Mouse (Mus musculus) gastrocnemius, postnatal 36 days (tissue): Measurements from ENCODE around the gene Dnajb12. TPM values are rescaled to one million over a fixed set of nuclear protein-coding genes. Genes with fewer than 3 reads are reported as not detected.
"Not testable (repeated sequence)": the region's sequence is repeated elsewhere in the genome, so short reads cannot be mapped to it uniquely, and the experiment has no call there.

ENCODE experiments used
- DNase-seq, 2 experiments: peaks; one replicate each; pipeline ENCODE4 v3.0.0; 2022
- intact Hi-C: fragments of 180-260 bp; cut with DNase I; formaldehyde crosslinking; loops from one replicate; pipeline ENCODE4 v1.15.1; 2025
- total RNA-seq, 2 experiments: library from RNA; stranded (reverse); gene quantifications; 2 replicates each; pipeline ENCODE4 v1.2.3; 2021

The Dnajb12 gene
- total RNA-seq, 2 experiments from 2014 or later: 54.7 to 61.2 TPM

DNA sequence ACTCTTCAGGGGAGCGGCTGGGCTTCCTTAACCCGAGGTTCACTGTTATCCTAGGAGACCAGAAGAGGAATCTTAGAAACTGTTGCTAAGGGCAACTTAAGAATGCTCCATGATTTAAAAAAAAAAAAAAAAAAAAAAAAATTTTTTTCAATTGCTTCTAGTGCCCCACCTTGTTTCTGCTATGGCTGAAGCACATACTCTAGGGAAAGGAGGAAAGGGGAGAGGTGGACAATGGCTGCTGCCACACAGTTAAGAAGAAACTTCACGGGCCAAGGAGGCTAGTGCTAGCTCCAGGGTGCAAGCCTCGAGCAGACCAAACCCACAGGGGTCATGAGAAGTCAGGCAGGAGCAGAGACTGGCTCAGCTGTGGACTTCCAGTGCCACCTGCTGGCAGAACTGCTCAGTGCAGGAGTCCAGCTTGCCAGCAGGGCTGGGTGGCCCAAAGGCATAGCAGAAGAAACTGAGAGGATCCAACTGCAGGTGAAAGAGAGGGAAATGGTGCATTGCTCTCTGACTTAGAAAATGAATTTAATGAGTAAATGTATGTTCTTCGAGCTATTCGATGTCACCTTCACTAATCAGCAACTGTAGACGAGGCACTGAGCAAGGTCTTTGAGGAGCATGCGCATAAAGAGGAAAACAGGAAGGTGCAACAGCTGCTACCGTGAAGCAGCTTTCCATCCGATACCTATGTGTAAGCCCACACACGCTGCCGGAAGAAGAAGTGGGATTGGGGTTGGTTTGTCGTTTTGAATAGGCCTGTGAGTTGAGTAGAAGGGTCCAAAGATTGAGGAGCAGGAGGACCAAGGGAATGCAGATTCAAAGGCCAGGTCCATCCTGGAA is 14.3 kb upstream of the Dnajb12 start:
- intact Hi-C loops: loop anchor here (5.0 to 10.0 kb wide), 5 partner anchors 50 to 573 kb away; partner anchors contain the start of genes Gm10322 and Mcu
- peak; percentile 80 to 85 for DNase-seq

DNA sequence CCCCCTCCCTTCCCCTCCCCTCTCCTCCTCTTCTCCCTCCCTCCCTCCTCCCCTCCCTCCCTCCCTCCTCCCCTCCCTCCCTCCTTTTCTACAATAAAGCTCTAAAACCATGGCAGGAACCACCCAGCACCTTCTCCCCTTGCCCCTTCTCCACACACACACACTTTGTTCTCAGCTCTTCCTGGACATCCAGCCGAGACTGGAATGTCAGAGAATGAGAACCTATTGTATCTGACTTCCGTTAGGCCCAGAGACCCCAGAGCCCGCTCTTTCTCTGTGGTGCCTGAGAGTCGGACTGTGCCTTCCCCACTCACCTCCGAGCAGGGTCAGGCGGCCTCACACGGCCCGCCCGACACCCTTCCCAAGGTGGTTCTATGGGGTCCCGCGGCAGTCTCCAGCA is 11.1 kb upstream of the Dnajb12 start:
- intact Hi-C loops: loop anchor here (5.0 to 10.0 kb wide), 3 partner anchors 53 to 576 kb away; no protein-coding TSS in a partner anchor
- DNase-seq: no peak

DNA sequence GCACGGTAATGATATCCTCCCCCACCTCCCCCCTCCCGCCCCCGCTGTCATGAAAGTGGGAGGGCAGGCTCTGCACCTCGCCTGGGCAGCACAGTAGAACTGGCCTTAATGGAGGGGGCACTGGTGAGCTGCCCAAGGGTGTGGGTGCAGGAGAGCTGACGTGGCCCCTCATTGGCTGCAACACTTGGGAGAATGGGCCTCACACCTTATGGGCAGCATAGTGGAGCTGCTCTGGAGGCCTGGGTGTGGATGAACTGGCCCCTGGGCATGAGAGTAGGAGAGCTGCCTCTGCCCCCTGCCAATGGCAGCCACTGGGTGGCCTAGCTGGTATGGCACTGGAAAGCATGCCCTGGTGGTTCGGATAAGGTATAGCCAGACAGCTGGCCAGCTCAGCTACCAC is 9.3 kb upstream of the Dnajb12 start:
- intact Hi-C loops: no loop called here
- DNase-seq: no peak

DNA sequence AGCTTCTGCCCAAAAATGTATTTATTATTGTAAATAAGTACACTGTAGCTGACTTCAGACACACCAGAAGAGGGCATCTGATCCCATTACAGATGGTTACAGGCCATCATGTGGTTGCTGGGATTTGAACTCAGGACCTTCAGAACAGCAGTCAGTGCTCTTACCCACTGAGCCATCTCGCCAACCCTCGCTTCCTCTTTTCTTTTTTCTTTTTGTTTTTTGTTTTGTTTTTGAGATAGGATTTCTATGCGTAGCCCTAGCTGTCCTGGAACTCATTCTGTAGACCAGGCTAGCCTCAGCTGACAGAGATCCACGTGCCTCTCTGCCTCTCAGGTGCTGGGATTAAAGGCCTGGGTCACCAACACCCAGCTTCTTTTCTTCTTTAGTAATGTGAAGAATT is 6.7 kb upstream of the Dnajb12 start:
- intact Hi-C loops, DNase-seq: not testable (repeated sequence)

DNA sequence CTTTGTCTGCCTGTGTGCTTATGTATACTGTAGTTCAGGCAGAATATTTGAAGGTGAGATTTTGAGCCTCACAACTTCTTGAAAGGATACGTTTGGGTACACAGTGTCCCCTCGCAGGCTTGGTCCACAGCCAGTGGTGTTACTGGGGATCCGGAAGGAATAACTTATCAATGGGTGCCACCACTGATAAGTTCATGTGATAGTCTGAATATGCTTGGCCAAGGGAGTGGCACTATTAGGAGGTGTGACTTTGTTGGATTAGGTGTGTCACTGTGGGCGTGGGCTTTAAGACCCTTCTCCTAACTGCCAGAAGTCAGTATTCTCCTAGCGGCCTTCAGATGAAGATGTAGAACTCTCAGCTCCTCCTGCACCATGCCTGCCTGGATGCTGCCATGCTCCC is 6.2 kb upstream of the Dnajb12 start:
- no peak for DNase-seq
- intact Hi-C loops: no loop called here

DNA sequence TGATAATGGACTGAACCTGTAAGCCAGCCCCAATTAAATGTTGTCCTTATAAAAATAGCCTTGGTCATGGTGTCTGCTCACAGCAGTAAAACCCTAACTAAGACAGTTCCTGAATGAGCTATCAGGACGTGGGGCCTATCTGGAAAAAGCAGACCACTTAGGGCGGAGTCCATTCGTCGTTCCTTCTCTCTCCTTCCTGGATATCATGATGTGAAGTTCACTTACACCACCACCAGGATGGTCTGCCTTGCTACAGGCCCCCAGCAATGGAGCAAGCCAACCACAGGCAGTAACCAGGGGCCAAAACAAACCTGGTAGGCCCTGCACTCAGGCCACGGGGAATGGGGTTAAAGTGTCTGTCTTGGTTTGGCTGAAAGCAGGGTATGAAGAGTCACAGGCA is 5.7 kb upstream of the Dnajb12 start:
- intact Hi-C loops: no loop called here
- DNase-seq: no peak

DNA sequence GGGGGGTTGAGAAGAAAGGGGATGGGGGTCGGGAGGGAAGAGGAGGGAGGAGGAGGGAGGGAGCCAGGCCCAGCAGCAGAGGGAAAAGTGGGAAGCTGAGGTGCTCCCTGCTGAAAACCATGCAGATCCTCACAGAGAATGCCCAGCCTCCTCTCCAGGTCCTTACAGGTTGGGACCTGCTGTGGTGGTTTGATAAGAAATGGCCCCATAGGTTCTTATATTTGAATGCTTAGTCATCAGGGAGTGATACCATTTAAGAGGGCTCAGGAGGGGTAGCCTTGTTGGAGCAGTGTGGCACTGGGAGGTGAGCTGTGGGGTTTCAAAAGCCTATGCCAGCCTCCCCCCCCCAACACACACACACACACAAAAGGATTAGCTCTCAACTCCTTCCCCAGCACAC is 4.0 kb upstream of the Dnajb12 start:
- intact Hi-C loops: no loop called here
- no peak for DNase-seq

DNA sequence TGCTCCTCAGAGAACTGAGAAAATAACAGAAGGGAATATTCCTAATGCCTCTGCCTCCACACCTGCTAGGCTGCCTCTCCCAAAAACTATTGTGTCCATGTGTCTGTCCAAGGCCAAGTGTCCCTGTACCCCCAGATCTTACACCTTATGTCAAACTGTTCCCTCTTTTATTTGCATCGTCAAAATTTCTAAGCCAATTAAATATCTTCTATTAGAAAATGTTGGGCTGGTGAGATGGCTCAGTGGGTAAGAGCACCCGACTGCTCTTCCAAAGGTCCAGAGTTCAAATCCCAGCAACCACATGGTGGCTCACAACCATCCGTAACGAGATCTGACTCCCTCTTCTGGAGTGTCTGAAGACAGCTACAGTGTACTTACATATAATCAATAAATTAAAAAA is 2.7 kb upstream of the Dnajb12 start:
- DNase-seq, intact Hi-C loops: not testable (repeated sequence)

DNA sequence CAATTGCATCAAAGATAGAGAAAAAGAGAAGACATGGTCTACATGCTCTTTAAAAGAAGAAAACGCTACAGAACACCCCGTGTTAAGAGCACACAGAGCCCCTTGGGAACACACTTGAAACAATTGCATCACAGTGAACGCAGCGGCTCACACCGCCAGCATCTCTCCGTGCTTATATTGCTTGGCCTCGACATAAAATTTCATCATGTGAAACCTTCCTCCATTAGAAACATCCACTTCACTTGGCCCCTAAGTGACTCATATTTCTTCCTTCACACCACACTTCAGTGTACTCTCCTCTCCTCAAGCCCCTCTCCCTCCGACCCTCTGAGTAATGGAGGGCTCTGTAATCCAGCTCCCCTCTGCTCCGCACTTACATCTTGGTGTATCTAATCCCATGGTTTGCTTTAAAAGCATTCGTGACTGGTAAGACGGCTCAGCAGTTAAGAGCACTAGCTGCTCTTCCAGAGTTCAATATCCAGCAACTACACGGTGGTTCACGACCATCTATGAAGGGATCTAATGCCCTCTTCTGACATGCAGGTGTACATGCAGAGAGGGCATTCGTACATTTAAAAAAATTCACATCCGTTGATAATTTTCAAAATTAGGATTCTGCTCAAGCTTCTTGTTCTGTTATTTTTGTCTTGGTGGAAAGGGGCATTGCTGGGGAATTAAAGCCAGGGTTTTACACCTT is 1.8 kb upstream of the Dnajb12 start:
- DNase-seq: no peak
- intact Hi-C loops: no loop called here

DNA sequence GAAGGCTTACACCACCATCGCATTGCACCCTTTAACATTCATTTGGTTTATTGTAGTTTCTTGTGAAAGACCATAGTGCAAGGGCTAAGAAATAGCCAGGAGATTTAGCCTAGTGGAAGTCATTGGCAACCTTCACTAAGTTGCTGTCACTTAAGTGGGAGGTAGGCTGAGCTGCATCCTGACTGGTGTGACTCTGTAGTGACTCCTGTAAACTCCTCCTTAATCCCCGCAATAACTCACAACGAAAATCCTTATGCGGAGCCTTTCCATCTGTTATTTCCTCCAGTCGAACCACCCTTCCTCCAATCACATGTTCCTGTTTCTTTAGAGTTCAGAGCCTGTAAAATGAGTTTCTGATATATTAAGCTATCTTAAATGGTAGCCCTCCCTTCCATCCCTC is 533 bp upstream of the Dnajb12 start:
- DNase-seq: no peak
- intact Hi-C loops: no loop called here

DNA sequence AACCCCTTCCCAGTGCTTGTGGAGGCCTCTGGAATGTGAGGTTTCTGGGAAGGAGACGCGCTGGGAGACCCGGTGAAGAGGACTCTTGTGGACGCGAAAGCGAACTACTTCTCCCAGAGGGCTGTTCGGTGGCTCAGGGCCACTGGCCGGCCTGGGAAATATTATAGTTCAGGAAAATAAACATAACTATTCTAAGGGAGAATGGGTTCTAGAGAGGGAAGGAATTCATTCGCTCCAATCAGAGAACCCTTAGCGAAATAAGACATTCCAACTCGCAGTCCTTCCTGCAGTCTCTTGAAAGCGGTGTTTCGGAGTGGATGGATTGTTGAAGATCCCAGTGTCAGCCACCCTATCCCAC is 652 bp downstream of the Dnajb12 start:
- intact Hi-C loops: no loop called here
- no peak for DNase-seq

DNA sequence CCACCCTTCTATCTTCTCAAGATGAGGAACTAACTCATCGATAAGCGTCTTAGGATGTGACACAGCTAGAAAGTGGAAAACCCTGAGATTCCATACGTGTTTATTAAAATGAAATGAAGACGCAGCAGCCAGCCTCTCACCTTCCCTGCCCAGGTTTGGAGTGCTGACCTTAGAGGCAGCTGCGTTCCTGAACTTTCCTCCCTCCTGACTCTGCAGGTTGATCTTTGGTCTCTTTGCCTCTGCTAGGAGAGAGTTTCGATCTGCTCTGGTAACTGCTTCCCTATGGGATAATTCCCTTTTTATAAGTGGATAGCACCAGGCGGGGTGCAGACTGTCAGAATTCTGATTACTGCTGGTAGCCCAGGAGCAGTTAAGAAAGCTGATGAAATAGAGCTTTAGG is 1.5 kb downstream of the Dnajb12 start:
- intact Hi-C loops: no loop called here

DNA sequence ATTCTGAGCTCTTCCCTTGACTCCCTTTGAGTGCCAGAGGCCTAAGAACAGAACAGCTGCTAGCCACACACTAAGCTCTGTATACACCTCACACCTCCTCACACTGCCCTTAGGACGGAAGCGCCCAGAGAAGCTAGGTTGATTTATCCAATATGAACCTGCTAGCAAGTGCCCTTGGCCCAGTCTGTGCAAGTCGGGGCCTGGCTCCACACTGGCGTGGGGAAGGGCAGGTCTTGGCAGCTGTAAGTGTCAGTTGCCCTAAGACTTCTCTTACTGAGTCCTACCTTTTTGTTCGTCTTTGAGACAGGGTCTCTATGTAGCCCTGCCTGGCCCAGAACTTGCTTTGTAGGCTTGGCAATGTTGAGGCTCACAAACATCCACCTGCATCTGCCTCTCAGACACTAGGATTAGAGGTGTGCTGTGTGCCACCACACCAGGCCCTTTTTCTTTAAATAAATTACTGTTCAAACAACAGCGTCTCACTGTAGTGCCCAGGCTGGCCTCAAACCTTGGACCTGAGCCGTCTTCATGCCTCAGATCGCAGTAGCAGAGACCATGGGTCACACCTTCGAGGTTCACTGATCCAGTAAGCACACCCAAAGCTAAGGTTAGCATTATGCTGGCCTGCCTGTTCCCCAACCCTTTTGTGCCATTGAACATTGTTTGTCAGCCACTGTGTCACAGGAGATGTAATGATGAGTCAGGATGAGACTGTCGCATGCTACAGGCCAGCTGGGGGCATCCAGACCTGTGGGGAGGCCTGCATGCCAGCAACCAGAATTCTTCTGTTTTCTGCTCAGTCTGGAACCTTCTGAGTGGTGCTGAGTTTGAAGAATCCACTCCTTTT is 5.2 kb downstream of the Dnajb12 start:
- DNase-seq: no peak
- intact Hi-C loops: no loop called here

More for the DNA sequence above, 1.5 kb downstream of the Dnajb12 start:
- DNase-seq: no peak

DNA sequence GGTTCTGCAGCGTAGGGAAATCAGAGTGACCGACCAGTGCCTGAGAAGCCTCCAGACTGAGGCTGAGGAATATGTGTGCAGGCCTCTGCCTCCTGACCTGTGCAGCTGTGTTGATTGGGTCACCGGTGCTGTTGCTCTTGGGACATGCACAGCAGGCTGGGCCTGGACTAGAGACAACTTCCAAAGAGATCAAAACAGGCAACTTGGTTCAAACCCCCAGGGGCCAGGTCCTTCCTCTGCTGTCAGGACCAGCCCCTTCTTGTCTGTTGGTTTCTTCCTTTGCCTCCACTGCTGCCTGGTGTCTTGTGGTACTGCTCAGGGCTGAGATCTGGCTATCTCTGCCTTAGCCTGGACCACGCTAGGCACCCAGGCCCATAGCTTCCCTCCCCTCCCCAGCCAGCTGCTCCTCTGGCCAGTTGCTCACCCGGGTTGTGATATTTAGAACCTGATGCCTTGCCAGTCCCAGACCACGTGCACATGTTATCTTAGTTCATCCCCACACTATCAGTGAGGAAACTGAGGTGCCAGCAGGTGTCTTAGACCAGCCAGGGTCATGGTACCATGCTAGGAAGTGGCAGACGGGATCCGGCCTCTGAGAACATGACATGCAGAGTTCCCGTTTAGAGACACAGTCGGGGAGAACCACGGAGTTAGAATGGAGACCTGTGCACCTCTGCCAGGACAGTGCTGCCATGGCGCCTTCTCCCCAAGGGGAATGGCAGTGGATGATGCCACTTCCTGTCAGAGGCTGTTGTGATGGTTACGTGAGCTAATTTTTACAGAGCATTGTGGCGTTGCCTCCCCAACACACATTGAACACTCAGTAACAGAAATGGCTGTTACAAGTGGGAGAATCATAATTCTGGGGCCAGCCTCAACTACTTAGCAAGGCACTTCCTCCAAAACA is 6.1 kb downstream of the Dnajb12 start:
- DNase-seq: no peak
- intact Hi-C loops: no loop called here

DNA sequence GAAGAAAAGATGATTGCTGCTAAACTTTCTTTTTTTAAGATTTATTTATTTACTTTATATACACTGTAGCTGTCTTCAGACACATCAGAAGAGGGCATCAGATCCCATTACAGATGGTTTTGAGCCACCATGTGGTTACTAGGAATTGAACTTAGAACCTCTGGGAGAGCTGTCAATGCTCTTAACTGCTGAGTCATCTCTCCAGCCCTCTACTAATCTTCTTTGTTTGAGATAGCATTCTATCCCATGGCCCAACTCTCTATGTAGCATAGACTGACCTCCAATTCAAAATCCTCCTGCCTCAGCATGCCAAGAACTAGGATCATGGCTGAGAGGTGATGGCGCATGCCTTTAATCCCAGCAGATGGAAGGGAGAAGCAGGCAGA is 6.7 kb downstream of the Dnajb12 start:
- DNase-seq: no peak
- intact Hi-C loops: no loop called here

DNA sequence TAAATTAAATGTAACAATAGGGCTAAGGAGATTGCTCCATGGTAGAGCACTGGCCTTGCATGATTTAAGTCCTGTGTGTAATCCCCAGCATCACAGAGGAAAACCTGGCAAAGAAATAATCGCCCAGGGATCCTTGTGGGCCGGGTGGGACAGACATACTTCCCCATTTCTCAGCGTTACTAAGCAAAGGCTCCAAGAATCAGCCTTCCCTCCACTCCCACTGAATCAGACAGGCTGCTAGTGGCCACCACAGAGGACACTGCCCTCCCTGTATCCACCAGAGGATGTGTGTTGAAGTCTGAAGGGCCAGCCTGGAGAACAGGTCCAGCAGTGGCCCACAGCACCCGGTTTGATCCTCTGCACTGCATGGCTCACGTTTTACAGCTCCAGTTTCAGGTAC is 8.1 kb downstream of the Dnajb12 start:
- intact Hi-C loops: no loop called here
- DNase-seq: no peak

DNA sequence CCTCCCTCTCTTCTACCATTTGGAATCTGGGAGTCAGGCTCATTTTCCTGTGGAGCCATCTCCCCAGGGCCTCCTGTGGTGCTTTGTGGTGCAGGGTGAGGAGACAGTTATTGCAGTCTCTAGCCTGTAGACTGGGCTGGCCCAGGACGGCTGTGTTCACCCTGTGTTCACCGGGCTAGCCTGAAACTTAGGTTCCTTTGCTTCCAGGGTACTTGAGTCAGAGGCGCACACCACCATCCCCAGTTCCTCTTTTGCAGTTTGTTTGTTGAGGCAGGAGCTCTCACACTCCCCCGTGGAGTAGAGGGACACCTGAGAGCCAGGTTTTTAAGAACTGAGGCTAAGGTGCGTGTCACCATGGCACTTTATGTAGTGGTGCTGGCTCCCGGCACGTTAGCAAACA is 10.0 kb downstream of the Dnajb12 start:
- DNase-seq: no peak
- intact Hi-C loops: no loop called here

DNA sequence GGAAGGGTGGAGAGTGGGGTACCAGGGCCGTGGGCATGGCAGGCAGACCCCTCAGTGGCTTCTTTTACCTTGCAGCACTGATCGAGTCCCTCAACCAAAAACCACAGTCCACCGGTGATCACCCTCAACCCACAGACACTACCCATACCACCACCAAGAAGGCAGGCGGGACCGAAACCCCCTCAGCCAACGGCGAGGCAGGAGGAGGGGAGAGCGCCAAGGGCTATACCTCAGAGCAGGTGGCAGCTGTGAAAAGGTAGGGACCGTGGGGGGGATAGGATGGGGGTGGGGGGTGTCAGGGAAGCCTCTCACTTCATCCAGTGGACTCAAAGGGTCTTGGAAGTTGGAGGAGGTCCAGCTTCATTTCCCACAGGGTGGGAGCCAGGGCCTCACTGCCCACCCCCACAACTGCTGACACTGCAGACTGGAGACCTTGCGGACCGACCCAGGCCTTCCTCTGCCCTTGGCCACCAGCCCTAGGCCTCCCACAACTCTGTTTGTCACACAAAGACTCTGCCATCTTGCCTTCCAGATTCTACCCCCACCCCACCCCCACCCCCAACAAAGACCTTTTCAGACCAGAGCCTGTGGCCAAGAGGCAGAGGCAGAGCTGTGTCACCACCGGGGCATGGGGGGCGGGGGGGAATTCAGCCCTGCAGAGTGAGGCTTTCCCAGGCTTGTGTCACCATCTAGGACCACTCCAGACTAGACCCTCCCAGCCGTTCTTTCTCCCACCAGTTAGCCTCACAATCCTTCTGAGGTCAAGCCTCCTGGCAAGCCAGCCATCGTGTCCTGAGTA is 10.8 kb downstream of the Dnajb12 start:
- no peak for DNase-seq
- intact Hi-C loops: loop anchor here (5.0 kb wide), 2 partner anchors 97 to 117 kb away; no protein-coding TSS in a partner anchor

DNA sequence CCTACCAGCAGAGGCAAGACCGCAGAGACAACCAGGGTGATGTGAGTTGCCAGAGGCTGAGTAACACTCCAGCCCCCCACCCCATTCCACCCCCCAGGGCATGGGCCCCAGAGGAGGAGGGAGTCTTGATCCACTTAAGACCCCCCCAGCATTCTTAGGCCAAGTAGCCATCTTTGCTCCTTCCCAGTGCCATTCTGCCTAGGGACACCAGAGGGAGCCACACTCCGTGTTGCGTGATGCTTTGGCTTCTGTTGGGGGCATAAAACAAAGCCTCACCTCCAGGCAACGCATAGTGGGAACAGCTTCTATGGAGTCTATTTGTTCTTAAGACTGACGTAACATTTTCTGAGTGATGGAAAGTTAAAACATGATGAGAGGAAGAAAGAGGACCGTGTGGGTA is 13.6 kb downstream of the Dnajb12 start:
- intact Hi-C loops: loop anchor here (5.0 kb wide), 2 partner anchors 94 to 114 kb away; no protein-coding TSS in a partner anchor

More for the DNA sequence above, 13.6 kb downstream of the Dnajb12 start:
- peak; percentile 59 to 63 for DNase-seq
